Mouse (Mus musculus) CH12.LX (cell line): Measurements from ENCODE around the gene Trnt1. TPM values are rescaled to one million over a fixed set of nuclear protein-coding genes. Genes with fewer than 3 reads are reported as not detected.

Experiments used
- DNase-seq: peaks from one replicate; pipeline ENCODE4 v3.0.0-alpha.2; 2013; ENCODE audit errors: extremely low read depth
- H3K27ac ChIP-seq: 2 replicates; pipeline ENCODE4 v1.5.1; 2012; ENCODE audit warnings: low read depth, mild to moderate bottlenecking, control low read depth, moderate library complexity; ENCODE audit not compliant: insufficient read depth
- H3K27me3 ChIP-seq: replicated peaks from 2 replicates; pipeline ENCODE3; 2012; ENCODE audit warnings: inconsistent platforms
- H3K36me3 ChIP-seq, 2 experiments: replicated peaks in 1 of 2; 2 replicates each; pipeline versions ENCODE3 to v1.6.1; 2012; ENCODE audit warnings: inconsistent platforms in 1 of 2, low read length in 1 of 2, mild to moderate bottlenecking in 1 of 2, mixed read lengths in 1 of 2, moderate library complexity in 1 of 2; ENCODE audit not compliant: control insufficient read depth in 1 of 2, insufficient read depth in 1 of 2
- H3K4me1 ChIP-seq, 2 experiments: 2 replicates each; pipeline ENCODE4 v1.6.1; 2012; ENCODE audit warnings: inconsistent platforms in 1 of 2, moderate library complexity in 1 of 2; ENCODE audit not compliant: insufficient read depth in 2 of 2, control insufficient read depth in 1 of 2
- H3K4me2 ChIP-seq: 2 replicates; pipeline ENCODE4 v1.6.1; 2012; ENCODE audit warnings: low read depth, mild to moderate bottlenecking, control low read depth; ENCODE audit not compliant: poor library complexity, insufficient read depth, severe bottlenecking
- H3K4me3 ChIP-seq, 3 experiments: fragments of 150-350 bp in 1 of 3; sonication (generic) in 1 of 3; replicated peaks in 1 of 3; 2 replicates each; pipeline versions ENCODE3 to v1.5.1; 2011 to 2012; ENCODE audit warnings: low read depth in 2 of 3, low read length in 2 of 3, mild to moderate bottlenecking in 2 of 3, moderate library complexity in 2 of 3, control low read depth in 1 of 3, improper control_type of control experiment in 1 of 3, inconsistent platforms in 1 of 3, mixed read lengths in 1 of 3; ENCODE audit not compliant: poor library complexity in 1 of 3
- H3K79me2 ChIP-seq: replicated peaks from 2 replicates; pipeline ENCODE4 v1.6.1; 2012; ENCODE audit warnings: mild to moderate bottlenecking, moderate library complexity; ENCODE audit not compliant: control insufficient read depth, poor library complexity, insufficient read depth, severe bottlenecking; ENCODE audit errors: extremely low read depth
- H3K9ac ChIP-seq: 2 replicates; pipeline ENCODE4 v1.6.1; 2012; ENCODE audit warnings: low read depth, mild to moderate bottlenecking, control low read depth, moderate library complexity; ENCODE audit not compliant: insufficient read depth
- H3K9me3 ChIP-seq: replicated peaks from 2 replicates; pipeline ENCODE3; 2012; ENCODE audit warnings: low read length, inconsistent platforms, mixed read lengths
- CHD1 ChIP-seq: IDR thresholded peaks from 2 replicates; pipeline ENCODE4 v1.6.1; 2012; ENCODE audit warnings: low read depth, low read length, improper control_type of control experiment, inconsistent platforms
- CHD2 ChIP-seq: IDR thresholded peaks from 2 replicates; pipeline ENCODE4 v1.6.1; 2011; ENCODE audit warnings: low read length, improper control_type of control experiment
- CTCF ChIP-seq, 2 experiments: IDR thresholded peaks in 1 of 2; conservative IDR thresholded peaks in 1 of 2; 2 replicates each; pipeline ENCODE4 v1.5.1; 2011 to 2012; ENCODE audit warnings: low read depth in 2 of 2, low read length in 2 of 2, improper control_type of control experiment in 1 of 2, inconsistent platforms in 1 of 2, mild to moderate bottlenecking in 1 of 2, moderate library complexity in 1 of 2
- EP300 ChIP-seq: IDR thresholded peaks from 2 replicates; pipeline ENCODE4 v1.6.1; 2011; ENCODE audit warnings: low read length, improper control_type of control experiment
- ETS1 ChIP-seq: conservative IDR thresholded peaks from 2 replicates; pipeline ENCODE4 v1.6.1; 2012; ENCODE audit warnings: low read depth, mild to moderate bottlenecking, inconsistent platforms, low read length, improper control_type of control experiment, moderate library complexity
- JUND ChIP-seq: conservative IDR thresholded peaks from 2 replicates; pipeline ENCODE4 v1.6.1; 2011; ENCODE audit warnings: low read depth, low read length, improper control_type of control experiment
- MYC ChIP-seq: IDR thresholded peaks from 2 replicates; pipeline ENCODE4 v1.6.1; 2011; ENCODE audit warnings: low read depth, mild to moderate bottlenecking, improper control_type of control experiment, low read length
- NELFE ChIP-seq: IDR thresholded peaks from 2 replicates; pipeline ENCODE4 v1.6.1; 2011; ENCODE audit warnings: low read depth, low read length, improper control_type of control experiment
- POLR2A ChIP-seq: IDR thresholded peaks from 2 replicates; pipeline ENCODE4 v1.6.1; 2011; ENCODE audit warnings: low read depth, mild to moderate bottlenecking, improper control_type of control experiment, low read length
- RAD21 ChIP-seq: IDR thresholded peaks from 2 replicates; pipeline ENCODE4 v1.6.1; 2011; ENCODE audit warnings: low read depth, mild to moderate bottlenecking, low read length, improper control_type of control experiment, moderate library complexity
- SMC3 ChIP-seq: IDR thresholded peaks from 2 replicates; pipeline ENCODE4 v1.6.1; 2011; ENCODE audit warnings: low read depth, low read length, improper control_type of control experiment
- TBP ChIP-seq: conservative IDR thresholded peaks from 2 replicates; pipeline ENCODE4 v1.6.1; 2011; ENCODE audit warnings: low read depth, low read length, improper control_type of control experiment
- TCF12 ChIP-seq: IDR thresholded peaks from 2 replicates; pipeline ENCODE4 v1.6.1; 2014; ENCODE audit warnings: low read depth, mild to moderate bottlenecking, inconsistent platforms, low read length, improper control_type of control experiment
- ZC3H11A ChIP-seq: IDR thresholded peaks from 2 replicates; pipeline ENCODE4 v1.6.1; 2012; ENCODE audit warnings: low read depth, mild to moderate bottlenecking, inconsistent platforms, low read length, improper control_type of control experiment
- ZNF384 ChIP-seq: IDR thresholded peaks from 2 replicates; pipeline ENCODE4 v1.6.1; 2012; ENCODE audit warnings: low read depth, low read length, improper control_type of control experiment, inconsistent platforms
- dilution Hi-C: fragments of 300-500 bp; cut with MboI; formaldehyde crosslinking; loops from 2 replicates; pipeline ENCODE4 v1.14.3; 2020; ENCODE audit warnings: low sequenced_read_pairs; ENCODE audit not compliant: extremely low pct_unique_long_range_greater_than_20kb, extremely low pct_ligation_motif_present
- in situ Hi-C: fragments of 300-500 bp; cut with MboI; formaldehyde crosslinking; loops from 3 replicates; pipeline ENCODE4 v1.14.3; 2019; ENCODE audit warnings: low sequenced_read_pairs, low pct_ligation_motif_present, low pct_unique_long_range_greater_than_20kb, mixed read lengths
- polyA plus RNA-seq: library from polyadenylated mRNA; unstranded; fragments of >175 nt; gene quantifications from 2 replicates; pipeline ENCODE4 v1.2.1, GENCODE M21; 2012; ENCODE audit warnings: low read depth; ENCODE audit not compliant: insufficient read length
- total RNA-seq, 2 experiments: library from RNA; depleted of rRNA; stranded (reverse); fragments of 300-350 nt in 1 of 2; fragments of >200 nt in 1 of 2; gene quantifications; 2 replicates each; pipeline ENCODE4 v1.2.3; 2012 to 2014

Trnt1 gene
- total and polyA plus RNA-seq, 3 experiments = 106 to 239 (median 159) TPM

GRCm38 (mm10) chr6:106761486-106761885 is 7.4 kb upstream of the Trnt1 start:
- Histone ChIP-seq H3K9me3 (no peaks in the 10 kb centered on the region), H3K27ac (peak overlapping the region; percentile 46), H3K27me3 (no peaks in the 10 kb centered on the region), H3K79me2 (no peaks in the 10 kb centered on the region), H3K9ac (peak overlapping the region; percentile 55), H3K4me3 (no peak overlapping the region), H3K4me2 (peak overlapping the region; percentile 69), H3K4me1 (peaks cover 7 to 51% of the 10 kb centered on the region in 2 experiments; a peak in 3 of 4 replicates), H3K36me3 (no peaks in the 10 kb centered on the region)
- TF ChIP-seq NELFE (0 out of 2 replicates have a peak, but pooled peaks have one; percentile 13), TBP (peak; percentile 62; the same call in 1 of the 2 replicates), MYC (no peak)
- in situ Hi-C loops (no loop called here), dilution Hi-C loops (no loop called here)
- no peak for DNase-seq

GRCm38 (mm10) chr6:106765892-106766291 is 3.0 kb upstream of the Trnt1 start:
- H3K4me2 ChIP-seq = peak overlapping the region; percentile 67; the same call in 1 of the 2 replicates
- H3K36me3 ChIP-seq = peaks cover 0 to 6% of the 10 kb centered on the region in 2 experiments
- peaks cover 17% of the 10 kb centered on the region for H3K79me2 ChIP-seq
- no peaks in the 10 kb centered on the region for H3K9me3 ChIP-seq
- H3K27me3 ChIP-seq = no peaks in the 10 kb centered on the region
- no peak for DNase-seq
- peak overlapping the region; percentile 24; the same call in 1 of the 2 replicates for H3K9ac ChIP-seq
- peak overlapping the region in 1 of 3 experiments; percentile 39 for H3K4me3 ChIP-seq
- peak overlapping the region; percentile 56 for H3K27ac ChIP-seq
- H3K4me1 ChIP-seq = peaks cover 4 to 41% of the 10 kb centered on the region in 2 experiments; a peak in 3 of 4 replicates
- dilution Hi-C loops (no loop called here), in situ Hi-C loops (no loop called here)
- TF ChIP-seq ZNF384 = peak; percentile 84
- TF ChIP-seq ETS1 = peak; percentile 49; the same call in 1 of the 2 replicates
- TF ChIP-seq CHD2 = no peak
- 0 out of 2 replicates have a peak, but pooled peaks have one; percentile 35 for TF ChIP-seq JUND
- TF ChIP-seq CHD1 = peak; percentile 65
- no peak for TF ChIP-seq TCF12
- no peak for TF ChIP-seq ZC3H11A
- 0 out of 2 replicates have a peak, but pooled peaks have one; percentile 14 for TF ChIP-seq EP300
- TF ChIP-seq RAD21 = no peak

GRCm38 (mm10) chr6:106766774-106767173 is 2.1 kb upstream of the Trnt1 start:
- Histone ChIP-seq H3K9ac (no peak overlapping the region), H3K79me2 (peaks cover 24% of the 10 kb centered on the region), H3K27ac (no peak overlapping the region), H3K4me2 (no peak overlapping the region), H3K4me1 (peaks cover 7 to 40% of the 10 kb centered on the region in 2 experiments), H3K4me3 (peak overlapping the region in 1 of 3 experiments; percentile 39), H3K36me3 (peaks cover 5 to 12% of the 10 kb centered on the region in 2 experiments), H3K27me3 (no peaks in the 10 kb centered on the region), H3K9me3 (no peaks in the 10 kb centered on the region)
- no peak for DNase-seq
- in situ Hi-C loops (no loop called here), dilution Hi-C loops (no loop called here)
- TF ChIP-seq SMC3 (no peak), TBP (peak; percentile 75; the same call in 1 of the 2 replicates), CTCF (conservative IDR thresholded peaks at IDR 0.05 in 1 of 2, IDR thresholded peaks at IDR 0.05 in 1 of 2; ENCODE audit: low read depth in 2 of 2, low read length in 2 of 2) (no peak), POLR2A (peak; percentile 38; the same call in 1 of the 2 replicates), EP300 (no peak)
